9 mouse cellular contexts compared by ENCODE assay signal in genomic region chr7:18991660-18992293, GRCm38 (mm10). TPM values are rescaled to one million over a fixed set of nuclear protein-coding genes. Genes with fewer than 3 reads are reported as not detected.
DNase-seq lines count a peak whose midpoint lies in the region; ATAC-seq and TF ChIP-seq lines count a peak whose summit lies in the region.
"Had no signal": no experiment of that assay in that cellular context is flagged by ENCODE, and none has a peak within 500 bp of the region (broad histone marks: within the 10 kb centered on the region; RNA-seq: fewer than 3 reads in every experiment).

No protein-coding gene starts in this region.

- no peak for TF ChIP-seq EP300 in liver, postnatal 0 days (IDR thresholded peaks at IDR 0.05; ENCODE audit: low read depth)

- H3K9ac ChIP-seq in kidney, embryonic 15.5 days, result peak overlapping the region; percentile 59
- H3K9ac ChIP-seq in liver, postnatal 0 days (replicated peaks), result 0 out of 2 replicates have a peak overlapping the region, but pooled peaks have one; percentile 11

- H3K27ac ChIP-seq in kidney, embryonic 15.5 days, result no peak overlapping the region
- peak overlapping the region; percentile 57 for H3K27ac ChIP-seq in cortical plate, adult 2 months (ENCODE audit: insufficient read depth, low read length)
- no peak overlapping the region for H3K27ac ChIP-seq in liver, postnatal 0 days (ENCODE audit: low read depth)

- peak overlapping the region; percentile 92 for H3K4me2 ChIP-seq in kidney, embryonic 15.5 days
- H3K4me2 ChIP-seq in liver, postnatal 0 days (ENCODE audit: low read depth, low read length), result peak overlapping the region; percentile 78

- no peak; the same call in 1 of the 2 replicates for ATAC-seq in kidney, embryonic 15.5 days (replicated peaks; ENCODE audit: low FRiP score)
- no peak for ATAC-seq in G1E (ENCODE audit: extremely low read depth, insufficient number of reproducible peaks, low FRiP score, poor library complexity, severe bottlenecking)
- no peak for ATAC-seq in liver, postnatal 0 days

- H3K36me3 ChIP-seq in kidney, embryonic 15.5 days, result peaks cover 22% of the 10 kb centered on the region
- peaks cover 29% of the 10 kb centered on the region for H3K36me3 ChIP-seq in G1E (replicated peaks)
- peaks cover 10% of the 10 kb centered on the region; the same call in 1 of the 2 replicates for H3K36me3 ChIP-seq in liver, postnatal 0 days (replicated peaks; ENCODE audit: insufficient read depth, low read length)

- peak overlapping the region; percentile 55 for H3K4me3 ChIP-seq in kidney, embryonic 15.5 days (replicated peaks)
- H3K4me3 ChIP-seq in G1E (ENCODE audit: low read depth, low read length), result peak overlapping the region; percentile 72
- H3K4me3 ChIP-seq in cortical plate, adult 2 months (ENCODE audit: insufficient read depth, low read length), result peak overlapping the region; percentile 68
- H3K4me3 ChIP-seq in liver, postnatal 0 days (ENCODE audit: low read depth, low read length), result peak overlapping the region; percentile 45

- H3K4me1 ChIP-seq in kidney, embryonic 15.5 days, result peaks cover 36% of the 10 kb centered on the region
- peaks cover 29% of the 10 kb centered on the region for H3K4me1 ChIP-seq in G1E (ENCODE audit: insufficient read depth, low read depth, low read length)
- H3K4me1 ChIP-seq in cortical plate, adult 2 months (ENCODE audit: control insufficient read depth, insufficient read depth, low read length), result peaks cover 5% of the 10 kb centered on the region; the same call in 1 of the 2 replicates
- peaks cover 16% of the 10 kb centered on the region for H3K4me1 ChIP-seq in liver, postnatal 0 days (ENCODE audit: insufficient read depth)

- DNase-seq in kidney, postnatal 14 days, result no peak
- DNase-seq in G1E (ENCODE audit: low spot score), result no peak
- DNase-seq in heart, postnatal 4 days, result peak; percentile 22
- no peak for DNase-seq in liver, postnatal 0 days
- DNase-seq in testis, postnatal 10 days (ENCODE audit: low spot score), result peak; percentile 54
- DNase-seq in gastrocnemius, postnatal 36 days, result no peak

- TF ChIP-seq CTCF in G1E (IDR thresholded peaks at IDR 0.05; ENCODE audit: low read depth, low read length), result no peak
- TF ChIP-seq CTCF in cortical plate, adult 2 months (IDR thresholded peaks at IDR 0.05; ENCODE audit: extremely low read depth, insufficient read depth, low read length), result no peak
- no peak for TF ChIP-seq CTCF in liver, postnatal 0 days (IDR thresholded peaks at IDR 0.05; ENCODE audit: low read depth)

- H3K27me3 ChIP-seq in kidney, embryonic 15.5 days, result peaks cover 27% of the 10 kb centered on the region
- peaks cover 18% of the 10 kb centered on the region; the same call in 1 of the 2 replicates for H3K27me3 ChIP-seq in G1E (ENCODE audit: insufficient read depth, low read length)
- H3K27me3 ChIP-seq in liver, postnatal 0 days (ENCODE audit: insufficient read depth, low read length), result peaks cover 54% of the 10 kb centered on the region

- H3K9me3 ChIP-seq in kidney, embryonic 15.5 days (replicated peaks), result no peaks in the 10 kb centered on the region
- peaks cover 7% of the 10 kb centered on the region for H3K9me3 ChIP-seq in G1E (replicated peaks)
- no peaks in the 10 kb centered on the region for H3K9me3 ChIP-seq in liver, postnatal 0 days (ENCODE audit: low read length)

- intact Hi-C loops in gastrocnemius, postnatal 36 days (cut with DNase I), result loop anchor here (5.0 kb wide), 1 partner anchor 84 kb away; no protein-coding TSS in a partner anchor

- TF ChIP-seq POLR2A in cortical plate, adult 2 months (IDR thresholded peaks at IDR 0.05; ENCODE audit: extremely low read depth, insufficient read depth, low read length), result no peak

- WGBS in kidney, embryonic 15.5 days, result under 1% methylated on average over 59 of the region's 59 CpGs
- WGBS in liver, postnatal 0 days (ENCODE audit: insufficient replicate concordance), result 1% methylated on average over 50 of the region's 59 CpGs

RNA-seq across cellular contexts. Expression of gene Mypop, which starts 0.7 kb away (rescaled TPM):
- 3.5 and 3.9 TPM in 2 replicates for polyA plus RNA-seq in kidney, embryonic 15.5 days (2015; fragmentation: Nextera tagmentation; extraction: Ambion mirVana)
- total RNA-seq in G1E (2014; fragmentation: Nextera tagmentation) (2.4 and 3.9 TPM in 2 replicates), G1E (2017) (2.0 and 4.1 TPM in 2 replicates)
- 15.8 and 20.5 TPM in 2 replicates for polyA plus RNA-seq in G1E (2012)
- polyA plus RNA-seq in cortical plate, adult 2 months (2012; rRNA removed), result 49.7 and 50.8 TPM in 2 replicates
- total RNA-seq in heart, postnatal 4 days (2021), result 1 to 10 TPM; 1.4 to 1.5 TPM
- polyA plus RNA-seq in liver, postnatal 0 days (2015; fragmentation: Nextera tagmentation; extraction: Ambion mirVana), result 0.39 and 0.55 TPM in 2 replicates
- total RNA-seq in gastrocnemius, postnatal 36 days (2021), result 1 to 10 TPM; 4.7 to 6.4 TPM

RNA-seq across cellular contexts. Expression of gene Nanos2, which starts 4.6 kb away (rescaled TPM):
- polyA plus RNA-seq in kidney, embryonic 15.5 days (2015; fragmentation: Nextera tagmentation; extraction: Ambion mirVana), result not detected in 2 replicates
- total RNA-seq in G1E (2014; fragmentation: Nextera tagmentation), result not detected in 2 replicates
- total RNA-seq in G1E (2017), result 0.12 and 0.16 TPM in 2 replicates
- not detected in 2 replicates for polyA plus RNA-seq in G1E (2012)
- 2.8 and 3.3 TPM in 2 replicates for polyA plus RNA-seq in cortical plate, adult 2 months (2012; rRNA removed)
- total RNA-seq in heart, postnatal 4 days (2021), result under 1 TPM in 1 of 2 experiments, not detected in 1; 0.23 TPM
- not detected in 2 replicates for polyA plus RNA-seq in liver, postnatal 0 days (2015; fragmentation: Nextera tagmentation; extraction: Ambion mirVana)
- total RNA-seq in gastrocnemius, postnatal 36 days (2021), result not detected
- total RNA-seq: neutrophil, adult 5-6 weeks had no signal

RNA-seq across cellular contexts. Expression of gene Irf2bp1, which starts 12.1 kb away (rescaled TPM):
- 21.4 and 24.1 TPM in 2 replicates for polyA plus RNA-seq in kidney, embryonic 15.5 days (2015; fragmentation: Nextera tagmentation; extraction: Ambion mirVana)
- total RNA-seq in G1E (2014; fragmentation: Nextera tagmentation), result 34.1 and 34.9 TPM in 2 replicates
- 13.4 TPM in 2 replicates for total RNA-seq in G1E (2017)
- polyA plus RNA-seq in G1E (2012), result 105 and 139 TPM in 2 replicates
- polyA plus RNA-seq in cortical plate, adult 2 months (2012; rRNA removed), result 27.2 and 28.5 TPM in 2 replicates
- total RNA-seq in heart, postnatal 4 days (2021), result 10 to 100 TPM; 27.3 to 32.3 TPM
- 6.3 and 8.8 TPM in 2 replicates for polyA plus RNA-seq in liver, postnatal 0 days (2015; fragmentation: Nextera tagmentation; extraction: Ambion mirVana)
- total RNA-seq in gastrocnemius, postnatal 36 days (2021), result 10 to 100 TPM; 13.8 to 15.1 TPM

RNA-seq across cellular contexts. Expression of gene Foxa3, which starts 31.6 kb away (rescaled TPM):
- 1.2 and 1.3 TPM in 2 replicates for polyA plus RNA-seq in kidney, embryonic 15.5 days (2015; fragmentation: Nextera tagmentation; extraction: Ambion mirVana)
- total RNA-seq in G1E (2014; fragmentation: Nextera tagmentation), result not detected in 2 replicates
- not detected in 2 replicates for total RNA-seq in G1E (2017)
- polyA plus RNA-seq in G1E (2012), result 0.03 TPM in 1 of 2 replicates, not detected in the other
- not detected in 2 replicates for polyA plus RNA-seq in cortical plate, adult 2 months (2012; rRNA removed)
- total RNA-seq in heart, postnatal 4 days (2021), result not detected
- 61.0 and 84.0 TPM in 2 replicates for polyA plus RNA-seq in liver, postnatal 0 days (2015; fragmentation: Nextera tagmentation; extraction: Ambion mirVana)
- total RNA-seq in gastrocnemius, postnatal 36 days (2021), result not detected
- total RNA-seq: neutrophil, adult 5-6 weeks had no signal

RNA-seq across cellular contexts. Expression of gene Sympk, which starts 32.4 kb away (rescaled TPM):
- polyA plus RNA-seq in kidney, embryonic 15.5 days (2015; fragmentation: Nextera tagmentation; extraction: Ambion mirVana), result 34.3 and 38.4 TPM in 2 replicates
- total RNA-seq in G1E (2014; fragmentation: Nextera tagmentation), result 119 and 149 TPM in 2 replicates
- total RNA-seq in G1E (2017), result 47.6 and 48.1 TPM in 2 replicates
- 257 and 260 TPM in 2 replicates for polyA plus RNA-seq in G1E (2012)
- 113 and 118 TPM in 2 replicates for polyA plus RNA-seq in cortical plate, adult 2 months (2012; rRNA removed)
- total RNA-seq in heart, postnatal 4 days (2021), result 10 to 100 TPM; 57.3 to 62.5 TPM
- 6.9 and 7.1 TPM in 2 replicates for polyA plus RNA-seq in liver, postnatal 0 days (2015; fragmentation: Nextera tagmentation; extraction: Ambion mirVana)
- 10 to 100 TPM; 61.8 to 65.7 TPM for total RNA-seq in gastrocnemius, postnatal 36 days (2021)

Comparison
In these comparisons a context has a peak if more than half of its experiments do, and no peak if none do; other contexts are left out.
1. DNase-seq: peak in heart, postnatal 4 days (single experiment) and testis, postnatal 10 days (single experiment); none in kidney, postnatal 14 days (single experiment), G1E (single experiment), liver, postnatal 0 days (single experiment) and gastrocnemius, postnatal 36 days (0 of 2).
2. Peak in every context shown above with its lines, with median percentiles within 50 percentile points of each other: H3K4me3 ChIP-seq.